Mouse (Mus musculus): ENCODE results near the gene Thsd7b. TPM values are rescaled to one million over a fixed set of nuclear protein-coding genes. Genes with fewer than 3 reads are reported as not detected.
A peak's percentile ranks its signal among the peaks of the same experiment; 100 is the strongest.
"Not testable (repeated sequence)": the region's sequence is repeated elsewhere in the genome, so short reads cannot be mapped to it uniquely, and the experiment has no call there.

Thsd7b gene
- total RNA-seq, 2 experiments from 2014 or later, result 17.4 to 17.5 TPM

DNA sequence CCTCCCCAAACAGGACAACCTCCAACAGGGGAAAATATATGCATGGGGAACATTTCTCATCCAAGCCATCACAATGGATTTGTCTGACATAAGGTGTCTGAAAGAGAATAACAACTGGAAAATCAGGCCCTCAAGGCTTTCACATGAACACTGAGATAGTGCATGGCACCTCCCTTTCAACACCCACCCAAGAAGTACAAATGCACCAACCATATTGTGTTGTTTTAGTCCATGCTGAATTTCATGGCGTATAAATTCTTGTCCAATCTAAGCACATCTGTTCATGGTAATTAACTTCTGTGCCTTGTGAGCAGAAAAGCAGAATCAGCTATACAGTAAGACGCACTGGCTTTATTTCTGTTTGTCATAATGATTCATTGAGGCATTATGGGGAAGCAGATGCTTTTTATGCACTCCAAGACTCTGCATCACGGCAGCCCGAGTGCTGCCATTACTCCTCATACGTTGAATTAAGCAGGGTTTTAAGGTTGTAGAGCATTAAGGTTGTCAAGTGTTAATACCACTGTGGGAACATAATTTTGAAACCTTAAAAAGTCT, 577.0 kb downstream of the Thsd7b start:
- DNase-seq, result no peak

- DNase-seq, result no peak
Measured at GRCm38 (mm10) chr1:129867714-129868113, 594.6 kb downstream of the Thsd7b start.

- DNase-seq, result no peak
Measured at GRCm38 (mm10) chr1:129874355-129874754, 601.3 kb downstream of the Thsd7b start.

DNA sequence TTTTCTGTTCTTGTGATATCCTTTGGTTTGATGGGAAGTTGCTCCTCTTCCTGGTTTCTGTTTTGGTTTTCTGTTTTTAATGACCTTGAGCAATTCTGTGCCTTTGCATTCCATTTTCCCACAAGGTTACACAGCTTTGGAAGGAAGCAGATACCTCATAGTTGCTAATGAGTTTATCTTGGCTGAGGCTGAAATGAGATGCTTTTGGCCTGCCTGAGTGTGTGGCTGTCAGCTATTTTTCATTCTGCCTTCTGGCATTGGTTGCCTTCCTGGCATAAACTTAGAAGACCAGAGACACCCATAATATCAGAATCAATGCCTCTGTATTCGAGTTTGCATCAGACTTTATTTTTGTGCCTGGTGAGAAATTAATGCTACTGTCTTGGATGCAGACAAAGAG, 614.8 kb downstream of the Thsd7b start:
- no peak for DNase-seq

DNA sequence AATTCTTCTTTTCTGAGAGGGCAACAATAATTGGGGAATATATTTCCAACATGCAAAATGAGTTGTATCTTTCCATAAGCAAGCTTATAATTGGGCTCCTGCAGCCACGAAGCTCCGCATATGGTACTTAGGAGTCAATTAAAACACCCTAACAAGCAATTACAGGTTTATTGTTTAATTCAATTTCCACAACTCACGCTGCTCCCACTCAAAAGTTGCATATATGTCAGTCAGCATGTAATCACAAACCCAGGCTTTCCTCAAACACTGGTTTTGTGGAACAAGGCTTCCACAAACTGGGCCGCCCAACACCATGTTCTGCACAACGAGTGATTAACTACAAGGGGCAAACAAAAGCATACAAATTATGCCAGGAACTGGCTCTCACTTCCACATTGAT, 625.0 kb downstream of the Thsd7b start:
- DNase-seq, result no peak

DNA sequence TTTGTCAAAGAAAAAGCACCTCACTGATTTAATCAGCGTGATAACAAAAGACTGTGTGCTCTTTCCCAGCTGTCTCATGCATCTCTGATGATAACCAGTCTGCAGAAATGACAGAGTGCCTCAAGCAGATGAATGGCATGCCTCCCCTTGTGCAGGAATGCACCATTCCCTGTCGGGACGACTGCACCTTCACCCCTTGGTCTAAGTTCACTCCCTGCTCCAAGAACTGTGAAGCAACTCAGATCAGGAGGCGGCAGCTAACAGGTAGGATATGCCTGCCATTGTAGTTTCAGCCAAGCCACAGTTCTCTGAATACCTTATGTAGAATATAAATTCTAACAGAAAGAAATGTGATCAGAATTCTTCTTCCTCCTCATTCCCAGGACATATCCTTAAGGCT, 642.4 kb downstream of the Thsd7b start:
- DNase-seq, result no peak

DNA sequence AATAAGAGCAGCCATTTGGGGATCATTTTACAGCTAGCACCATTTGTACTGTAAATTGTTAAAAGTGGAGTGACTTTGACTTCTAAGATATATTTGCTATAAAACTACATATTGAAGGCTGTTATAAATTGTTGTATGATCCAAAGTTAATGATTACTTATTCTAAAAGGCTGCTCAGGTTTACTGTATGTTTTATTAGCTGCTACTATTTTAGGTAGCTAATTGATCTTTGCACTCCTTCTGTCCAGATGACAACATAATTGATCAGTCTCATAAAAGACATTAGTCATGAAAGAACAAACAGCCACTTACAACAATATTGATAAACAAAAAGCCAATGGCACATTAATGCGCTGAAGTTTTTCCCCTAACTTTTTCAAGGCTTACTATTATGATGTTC, 644.5 kb downstream of the Thsd7b start:
- no peak for DNase-seq

DNA sequence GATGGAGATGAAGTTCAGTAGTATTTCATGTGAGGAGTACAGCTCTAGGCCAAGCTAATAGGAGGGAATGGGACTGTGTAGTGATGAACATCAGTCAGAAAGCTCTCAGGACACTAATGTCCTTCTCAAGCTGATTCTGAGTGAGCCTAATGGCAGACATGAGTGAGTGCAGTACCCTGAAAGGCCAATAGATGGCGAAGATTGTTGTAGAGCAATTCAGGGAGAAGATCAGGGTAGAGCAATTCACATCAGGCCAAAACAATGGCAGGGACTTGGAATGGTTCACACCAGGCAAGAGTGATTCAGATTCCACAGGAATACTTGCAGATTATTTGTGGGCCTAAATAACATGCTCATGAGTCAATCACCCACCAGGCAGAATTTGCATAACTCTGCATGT, 646.3 kb downstream of the Thsd7b start:
- DNase-seq, result no peak

DNA sequence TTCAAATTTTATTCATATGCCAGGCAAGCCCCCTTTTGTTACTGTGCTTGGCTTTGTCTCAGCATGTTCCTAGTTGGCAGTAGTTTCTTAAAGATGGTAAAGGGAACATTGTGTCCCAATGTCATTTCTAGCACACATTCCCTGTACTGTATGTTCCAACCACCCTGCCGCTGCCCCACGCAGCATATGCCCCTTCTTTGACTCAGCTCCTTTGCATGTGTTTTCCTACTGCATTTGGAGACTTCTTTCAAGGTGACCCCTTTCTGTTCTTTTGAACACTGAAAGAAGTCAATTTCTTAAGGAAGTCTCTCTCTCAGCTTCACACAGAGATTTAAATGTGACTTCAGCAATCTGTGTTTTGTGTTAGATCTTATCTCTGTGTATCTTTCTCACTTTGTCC, 657.9 kb downstream of the Thsd7b start:
- DNase-seq, result no peak

GRCm38 (mm10) chr1:129943116-129943515, 670.0 kb downstream of the Thsd7b start:
- no peak for DNase-seq

DNA sequence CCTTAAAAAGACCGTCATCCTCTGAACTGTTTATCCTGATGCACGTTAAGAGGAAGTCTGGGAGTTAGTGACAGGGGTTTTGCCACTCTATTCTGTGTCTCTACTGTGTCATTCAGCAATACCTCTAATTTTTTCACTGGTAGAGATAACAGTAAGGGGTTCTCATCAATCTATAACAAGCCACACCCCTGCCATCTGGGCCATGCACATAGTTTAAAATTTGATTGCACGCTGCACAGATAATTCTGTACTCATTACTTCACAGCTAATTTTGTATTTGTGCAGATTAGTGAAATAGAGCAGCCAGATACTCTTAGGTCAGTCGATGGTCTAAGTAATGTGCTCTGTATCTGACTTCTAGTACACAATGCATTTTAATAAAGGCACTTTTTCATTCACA, 673.9 kb downstream of the Thsd7b start:
- no peak for DNase-seq

- DNase-seq, result no peak
Measured at GRCm38 (mm10) chr1:129955478-129955877, 682.4 kb downstream of the Thsd7b start.

- no peak for DNase-seq
Measured at GRCm38 (mm10) chr1:129956625-129957024, 683.5 kb downstream of the Thsd7b start.

- not testable (repeated sequence) for DNase-seq
Measured at GRCm38 (mm10) chr1:129959352-129959751, 686.2 kb downstream of the Thsd7b start.

GRCm38 (mm10) chr1:129963166-129963565, 690.1 kb downstream of the Thsd7b start:
- DNase-seq, result no peak

- not testable (repeated sequence) for DNase-seq
Measured at GRCm38 (mm10) chr1:129989247-129989646, 716.1 kb downstream of the Thsd7b start.

DNA sequence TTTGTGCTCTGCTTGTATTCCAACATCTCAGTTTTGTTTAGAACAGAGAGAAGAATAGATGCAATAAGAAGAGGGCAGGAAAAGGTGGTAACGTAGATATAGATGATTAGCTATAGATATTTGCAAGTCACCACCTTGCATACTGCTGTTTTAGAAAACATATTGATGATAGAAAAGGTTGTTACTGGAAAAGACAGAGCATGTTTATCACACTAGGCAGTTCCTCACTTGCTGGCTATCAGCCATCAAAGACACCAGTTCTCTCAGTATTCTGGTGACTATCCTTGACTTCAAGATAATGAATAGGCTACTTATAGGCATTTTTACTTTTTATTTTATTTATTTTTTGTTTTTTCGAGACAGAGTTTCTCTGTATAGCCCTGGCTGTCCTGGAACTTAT, 717.7 kb downstream of the Thsd7b start:
- no peak for DNase-seq

DNA sequence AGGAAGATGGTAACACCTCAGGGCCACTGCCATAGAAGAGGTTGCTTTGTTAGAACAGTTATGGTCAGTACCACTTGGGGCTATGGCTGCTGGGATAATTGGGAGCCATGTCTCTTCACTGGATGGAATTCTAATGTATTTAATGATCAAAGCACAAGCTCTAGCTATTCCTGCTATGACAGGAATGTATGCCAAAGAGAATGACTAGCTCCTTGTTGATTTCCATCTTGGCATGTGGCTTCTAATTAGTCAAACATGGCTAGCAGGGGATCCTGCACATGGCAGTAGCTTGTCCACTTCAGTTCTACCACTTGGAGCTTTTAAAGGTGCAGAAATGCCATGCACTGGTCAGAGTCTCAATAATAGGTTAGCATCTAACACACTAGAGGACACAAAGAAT, 781.9 kb downstream of the Thsd7b start:
- DNase-seq, result no peak

- no peak for DNase-seq
Measured at GRCm38 (mm10) chr1:130062105-130062504, 789.0 kb downstream of the Thsd7b start.

DNA sequence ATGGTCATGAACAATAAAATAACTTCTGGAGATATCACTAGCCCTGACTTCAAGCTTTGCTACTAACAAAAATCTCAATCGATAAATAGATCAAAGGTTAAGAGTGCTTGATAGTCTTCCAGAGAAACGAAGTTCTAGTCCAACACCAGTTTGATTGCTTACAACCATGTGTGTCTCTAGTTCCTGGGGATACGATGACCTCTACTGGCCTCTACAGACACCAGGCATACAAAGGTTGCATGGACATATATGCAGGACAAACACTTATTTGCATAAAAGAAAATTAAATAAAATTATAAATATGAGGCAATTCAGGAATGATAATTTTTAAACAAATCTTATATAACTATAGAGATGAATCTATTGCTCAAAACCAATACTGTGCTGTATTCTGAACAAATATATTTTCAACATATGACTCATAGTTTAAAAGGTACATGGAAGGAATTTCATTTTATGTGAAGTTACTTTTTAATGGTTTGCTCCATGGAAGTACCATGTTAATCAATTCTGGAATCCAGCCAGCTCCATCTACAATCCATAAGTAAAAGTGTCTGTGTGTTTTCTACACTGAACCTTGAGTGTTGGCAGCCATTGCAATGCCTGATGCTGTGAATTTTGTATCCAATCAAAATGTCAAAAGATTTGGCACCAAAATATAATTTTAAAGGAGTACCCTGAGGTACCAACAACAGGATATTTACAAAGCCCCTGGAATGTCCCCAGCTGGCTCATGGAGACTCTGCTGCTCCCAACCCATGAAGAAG, 793.3 kb downstream of the Thsd7b start:
- no peak for DNase-seq

GRCm38 (mm10) chr1:130083788-130084187, 810.7 kb downstream of the Thsd7b start:
- DNase-seq, result no peak

- DNase-seq, result no peak
Measured at GRCm38 (mm10) chr1:130085207-130085606, 812.1 kb downstream of the Thsd7b start.

GRCm38 (mm10) chr1:130085910-130086309, 812.8 kb downstream of the Thsd7b start:
- DNase-seq, result peak; percentile 18 to 23

DNA sequence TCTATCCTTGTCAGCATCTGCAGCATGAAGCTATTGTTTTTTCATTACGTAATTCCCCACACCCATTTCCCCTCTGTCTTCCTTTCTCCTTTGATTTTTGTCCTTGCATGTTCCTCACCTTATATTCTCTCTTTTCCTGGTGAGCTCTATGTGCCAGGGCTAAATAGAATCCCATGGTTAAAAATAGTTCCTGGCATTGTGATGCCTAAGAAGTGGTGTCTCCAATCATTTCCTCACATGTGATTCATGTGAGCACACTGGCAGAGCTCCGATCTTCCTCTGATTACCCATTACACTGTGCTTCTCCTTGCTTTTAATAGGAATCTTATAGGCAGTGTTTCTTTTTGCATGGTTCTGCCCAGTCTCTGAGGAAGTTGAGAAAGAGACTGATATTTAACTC, 826.1 kb downstream of the Thsd7b start:
- DNase-seq, result no peak
